Mouse (Mus musculus): ENCODE results near the gene Tubgcp3.

DNA sequence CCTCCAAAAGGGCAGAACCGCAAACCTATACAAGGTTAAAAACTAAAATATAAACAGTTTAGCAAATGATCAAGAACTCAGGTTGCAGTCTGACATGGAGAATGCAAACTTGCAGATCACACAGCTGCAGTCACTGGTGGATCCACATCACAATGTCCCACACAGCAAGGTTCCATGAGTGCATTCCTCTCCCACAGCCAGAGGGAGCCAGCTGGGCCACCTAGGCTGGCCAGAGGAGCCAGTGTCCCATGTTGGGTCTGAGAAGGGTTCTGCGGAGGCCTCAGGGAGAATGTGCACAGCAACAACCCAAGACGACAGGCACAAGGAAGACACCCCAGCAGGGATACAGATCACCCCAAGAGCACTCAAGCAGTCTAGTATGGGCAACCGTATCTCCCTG is 20.8 kb downstream of the Tubgcp3 start:
- TF ChIP-seq TCF12 (IDR thresholded peaks at IDR 0.05; ENCODE audit: low read depth, low read length) (no peak), USF1 (IDR thresholded peaks at IDR 0.05; ENCODE audit: low read depth, low read length) (no peak), PAX5 (IDR thresholded peaks at IDR 0.05; ENCODE audit: low read length) (no peak), SMC3 (IDR thresholded peaks at IDR 0.05; ENCODE audit: low read depth, low read length) (no peak), EP300 (IDR thresholded peaks at IDR 0.05; ENCODE audit: low read length) (no peak), JUND (conservative IDR thresholded peaks at IDR 0.05; ENCODE audit: low read depth, low read length) (no peak), ZC3H11A (IDR thresholded peaks at IDR 0.05; ENCODE audit: low read depth, low read length) (no peak), MAX (IDR thresholded peaks at IDR 0.05; ENCODE audit: low read length) (no peak), E2F4 (IDR thresholded peaks at IDR 0.05; ENCODE audit: insufficient replicate concordance, low read depth, low read length) (no peak), NRF1 (IDR thresholded peaks at IDR 0.05; ENCODE audit: low read depth, low read length) (no peak), ELF1 (IDR thresholded peaks at IDR 0.05; ENCODE audit: low read depth, low read length) (no peak)

Measured in CH12.LX (cell line).